Mouse (Mus musculus) hindbrain, embryonic 11.5 days (tissue): ENCODE measurements at regions not wholly inside any gene's neighbourhood (a gene's known extent, or its start where the extent isn't known, plus 50 kb on each side); places are given as distances from the start of the nearest gene placed in this dataset.

ENCODE experiments used
- ATAC-seq: fragments of 200-750 bp; cut with Nextera tagmentation; 2 replicates; pipeline ENCODE4 v1.8.0; 2017; ENCODE audit warnings: mild to moderate bottlenecking, moderate TSS enrichment, moderate library complexity; ENCODE audit not compliant: low FRiP score
- DNase-seq: peaks from one replicate; pipeline ENCODE4 v3.0.0-alpha.2; 2015; ENCODE audit warnings: low spot score
- H3K27ac ChIP-seq: fragments of 300-500 bp; sonication (generic); 2 replicates; pipeline ENCODE4 v1.5.1; 2014; ENCODE audit warnings: mild to moderate bottlenecking, low read depth, low read length
- H3K27me3 ChIP-seq: fragments of 300-500 bp; sonication (generic); 2 replicates; pipeline ENCODE4 v1.6.1; 2014; ENCODE audit warnings: mild to moderate bottlenecking, low read length, moderate library complexity, mixed read lengths; ENCODE audit not compliant: control insufficient read depth, insufficient read depth
- H3K36me3 ChIP-seq: fragments of 300-500 bp; sonication (generic); 2 replicates; pipeline ENCODE4 v1.6.1; 2014; ENCODE audit warnings: mild to moderate bottlenecking, low read length, moderate library complexity, mixed read lengths; ENCODE audit not compliant: control insufficient read depth, insufficient read depth
- H3K4me1 ChIP-seq: fragments of 300-500 bp; sonication (generic); replicated peaks from 2 replicates; pipeline ENCODE4 v1.6.1; 2014; ENCODE audit warnings: low read length, mixed read lengths; ENCODE audit not compliant: control insufficient read depth, insufficient read depth
- H3K4me2 ChIP-seq: fragments of 300-500 bp; sonication (generic); replicated peaks from 2 replicates; pipeline ENCODE4 v1.6.1; 2014; ENCODE audit warnings: mild to moderate bottlenecking, low read depth, low read length
- H3K4me3 ChIP-seq: fragments of 300-500 bp; sonication (generic); 2 replicates; pipeline ENCODE4 v1.5.1; 2014; ENCODE audit warnings: low read depth, low read length
- H3K9ac ChIP-seq: fragments of 300-500 bp; sonication (generic); 2 replicates; pipeline ENCODE4 v1.6.1; 2014; ENCODE audit warnings: low read depth, low read length
- H3K9me3 ChIP-seq: fragments of 300-500 bp; sonication (generic); 2 replicates; pipeline ENCODE4 v1.6.1; 2016; ENCODE audit warnings: low read length; ENCODE audit not compliant: control insufficient read depth
- WGBS: fragments of 180-500 bp; shearing (Covaris S2); extraction: QIAGEN DNeasy Blood & Tissue Kit; methylation state at CpG from one replicate; pipeline ENCODE4 v1.1.7; 2014; 5-methylcytosine and 5-hydroxymethylcytosine counted together

DNA sequence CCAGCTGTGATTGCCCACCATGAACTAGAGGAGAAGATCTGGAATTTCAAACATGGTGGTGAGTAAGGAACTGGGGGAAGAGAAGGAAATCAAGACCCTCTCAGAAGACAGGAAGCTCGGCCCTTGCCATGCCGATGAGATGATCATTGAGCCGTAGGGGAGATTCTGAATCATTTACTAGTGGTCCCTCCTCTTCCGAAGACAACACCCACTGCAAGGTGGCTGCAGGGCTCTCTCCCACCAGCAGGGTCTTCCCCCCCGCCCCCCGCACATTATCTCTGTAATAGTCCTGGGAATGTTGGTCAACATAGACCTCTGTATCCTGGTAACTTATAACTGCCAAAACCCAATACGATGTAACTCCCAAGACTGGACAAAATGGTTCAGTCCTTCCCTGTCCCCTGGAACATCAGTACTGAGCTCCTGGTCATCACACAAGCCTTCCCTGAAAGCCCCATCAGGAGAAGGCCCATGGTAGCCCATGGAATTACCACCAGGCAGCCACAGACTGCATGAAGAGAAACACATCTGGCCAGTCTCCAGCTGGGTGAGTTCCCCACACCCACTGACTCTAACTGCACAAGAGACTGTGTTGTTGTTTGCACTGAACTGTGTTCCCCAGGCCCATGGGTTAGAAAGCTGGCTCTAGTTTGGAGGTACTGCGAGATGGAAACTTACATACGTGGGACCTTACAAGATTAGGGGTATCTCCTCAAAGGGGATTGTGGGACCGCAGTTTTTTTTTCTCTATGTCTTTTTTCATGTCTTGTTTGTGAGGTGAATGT lies 256.3 kb downstream of the Gm10260 start:
- DNase-seq (no peak), ATAC-seq (no peak)
- no peaks in the 10 kb centered on the region for H3K4me1 ChIP-seq
- H3K36me3 ChIP-seq, result no peaks in the 10 kb centered on the region
- WGBS, result 97% methylated on average over 10 of the region's 10 CpGs
- no peaks in the 10 kb centered on the region for H3K9me3 ChIP-seq
- H3K27me3 ChIP-seq, result no peaks in the 10 kb centered on the region
- no peak overlapping the region for H3K9ac ChIP-seq
- no peak overlapping the region for H3K4me3 ChIP-seq
- no peak overlapping the region for H3K27ac ChIP-seq
- no peak overlapping the region for H3K4me2 ChIP-seq

DNA sequence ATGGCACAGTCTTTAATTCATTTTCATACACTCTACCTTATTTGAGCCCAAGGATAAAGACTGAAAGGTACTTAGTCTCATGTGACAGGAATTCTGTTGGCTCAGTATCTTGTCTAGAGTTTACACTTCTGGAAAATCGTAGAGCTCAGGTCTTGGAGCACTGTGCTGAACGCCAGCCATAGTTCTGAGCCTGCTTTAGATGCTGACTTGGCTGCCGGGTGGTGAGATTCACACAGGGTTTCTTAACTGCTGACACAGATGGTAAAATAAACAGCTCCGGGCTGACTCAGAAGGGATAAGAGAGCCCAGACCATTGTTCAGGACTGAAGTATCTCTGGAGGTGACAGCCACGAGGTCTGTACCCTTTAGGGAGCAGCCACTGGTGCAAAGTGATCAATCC lies 257.0 kb downstream of the Gm10260 start:
- no peaks in the 10 kb centered on the region for H3K36me3 ChIP-seq
- H3K27ac ChIP-seq, result no peak overlapping the region
- no peaks in the 10 kb centered on the region for H3K9me3 ChIP-seq
- no peak for DNase-seq
- no peaks in the 10 kb centered on the region for H3K4me1 ChIP-seq
- no peaks in the 10 kb centered on the region for H3K27me3 ChIP-seq
- no peak overlapping the region for H3K9ac ChIP-seq
- WGBS, result 79% methylated on average over 5 of the region's 5 CpGs
- H3K4me2 ChIP-seq, result no peak overlapping the region
- H3K4me3 ChIP-seq, result no peak overlapping the region
- no peak for ATAC-seq

DNA sequence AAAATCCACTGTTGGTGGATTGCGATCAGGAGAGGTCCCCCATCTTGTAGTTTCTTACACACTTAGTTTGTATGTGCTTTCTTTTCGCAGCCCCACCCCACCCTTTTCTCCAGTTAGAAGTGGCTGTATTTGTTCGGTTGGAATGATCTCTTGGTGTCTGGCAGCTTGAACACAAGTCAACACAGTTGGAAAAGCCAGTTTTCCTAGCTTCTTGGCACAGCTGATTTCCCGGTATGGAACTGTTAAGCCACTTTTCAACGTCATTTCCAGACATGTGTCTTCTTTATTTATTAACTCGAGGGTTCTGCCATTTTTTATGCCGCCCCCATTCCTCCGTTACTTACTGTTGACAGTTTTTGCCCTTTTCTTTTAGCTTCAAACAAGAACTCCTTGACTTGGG lies 259.2 kb downstream of the Enc1 start:
- H3K27ac ChIP-seq, result no peak overlapping the region
- 91% methylated on average over 8 of the region's 8 CpGs for WGBS
- ATAC-seq, result no peak
- H3K9ac ChIP-seq, result no peak overlapping the region
- no peak overlapping the region for H3K4me3 ChIP-seq
- H3K4me2 ChIP-seq, result no peak overlapping the region
- no peaks in the 10 kb centered on the region for H3K27me3 ChIP-seq
- no peak for DNase-seq
- no peaks in the 10 kb centered on the region for H3K36me3 ChIP-seq
- H3K9me3 ChIP-seq, result no peaks in the 10 kb centered on the region
- no peaks in the 10 kb centered on the region for H3K4me1 ChIP-seq

DNA sequence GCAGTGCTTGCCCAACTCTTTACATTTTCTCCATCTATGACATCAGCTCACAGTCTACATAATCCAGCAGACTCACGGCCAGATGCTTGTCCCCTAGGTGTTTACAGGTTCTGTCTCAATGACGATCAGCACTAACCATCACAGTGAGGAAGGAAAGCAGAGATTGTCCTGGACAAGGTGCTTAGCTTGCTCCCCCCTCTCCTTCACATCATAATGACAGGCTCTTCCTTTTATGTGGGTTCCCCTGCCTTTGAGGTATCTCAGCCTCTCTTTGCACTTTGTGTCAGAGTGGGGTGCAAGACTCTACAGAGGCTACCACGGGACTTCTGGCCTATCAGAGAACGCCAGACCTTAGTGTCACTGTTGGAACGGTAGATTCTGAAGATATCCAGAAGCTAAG lies 258.1 kb downstream of the Enc1 start:
- ATAC-seq (no peak), DNase-seq (no peak)
- WGBS, result 92% methylated on average over 5 of the region's 5 CpGs

DNA sequence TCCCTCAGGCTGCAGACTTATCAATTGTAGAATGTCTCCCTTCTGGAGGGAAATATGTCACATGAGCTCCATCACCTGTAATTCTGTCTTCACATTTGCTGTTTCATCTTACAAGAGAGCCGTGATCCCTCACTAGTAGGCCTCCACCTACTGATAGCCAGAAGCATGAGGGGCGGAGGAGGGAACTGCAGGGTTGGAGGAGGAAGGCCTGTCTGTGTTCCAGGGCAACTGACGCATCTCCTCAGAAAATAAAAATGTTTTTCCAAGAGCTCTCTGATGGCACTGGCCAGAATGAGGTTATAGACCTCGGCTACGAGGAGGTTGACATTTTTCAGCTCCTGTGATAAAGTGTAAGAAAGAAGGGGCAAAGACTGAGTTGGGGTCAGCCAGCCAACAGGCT lies 257.0 kb downstream of the Enc1 start:
- Histone ChIP-seq H3K4me2 (no peak overlapping the region), H3K9ac (no peak overlapping the region), H3K27ac (no peak overlapping the region), H3K36me3 (no peaks in the 10 kb centered on the region), H3K4me1 (no peaks in the 10 kb centered on the region), H3K9me3 (no peaks in the 10 kb centered on the region), H3K4me3 (no peak overlapping the region), H3K27me3 (no peaks in the 10 kb centered on the region)
- ATAC-seq (no peak), DNase-seq (no peak)
- WGBS, result 85% methylated on average over 5 of the region's 5 CpGs

More for the DNA sequence above, 258.1 kb downstream of the Enc1 start:
- Histone ChIP-seq H3K9me3 (no peaks in the 10 kb centered on the region), H3K27me3 (no peaks in the 10 kb centered on the region), H3K4me3 (no peak overlapping the region), H3K4me1 (no peaks in the 10 kb centered on the region), H3K9ac (no peak overlapping the region), H3K36me3 (no peaks in the 10 kb centered on the region), H3K27ac (no peak overlapping the region), H3K4me2 (no peak overlapping the region)

DNA sequence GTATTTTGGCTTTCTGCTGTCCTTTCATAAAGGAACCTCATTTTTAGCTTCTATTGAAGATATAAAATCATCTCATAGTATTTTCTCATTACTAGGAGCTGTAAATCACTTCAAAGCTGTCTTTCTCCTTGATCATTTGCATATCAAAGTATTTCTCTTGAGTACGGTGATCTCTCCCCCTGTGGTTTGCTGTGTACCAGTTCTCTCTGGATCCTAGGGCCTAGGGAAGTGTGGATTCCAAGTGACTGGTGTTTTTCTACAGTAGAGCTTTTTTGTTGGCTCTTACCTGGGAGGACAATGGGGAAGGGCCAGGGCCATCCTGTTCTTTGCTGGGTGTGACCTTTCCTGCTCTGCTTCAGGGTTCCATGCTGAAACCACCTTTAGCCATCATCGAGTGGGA lies 253.9 kb downstream of the Enc1 start:
- ATAC-seq, result no peak
- 69% methylated on average over 2 of the region's 2 CpGs for WGBS
- no peaks in the 10 kb centered on the region for H3K27me3 ChIP-seq

DNA sequence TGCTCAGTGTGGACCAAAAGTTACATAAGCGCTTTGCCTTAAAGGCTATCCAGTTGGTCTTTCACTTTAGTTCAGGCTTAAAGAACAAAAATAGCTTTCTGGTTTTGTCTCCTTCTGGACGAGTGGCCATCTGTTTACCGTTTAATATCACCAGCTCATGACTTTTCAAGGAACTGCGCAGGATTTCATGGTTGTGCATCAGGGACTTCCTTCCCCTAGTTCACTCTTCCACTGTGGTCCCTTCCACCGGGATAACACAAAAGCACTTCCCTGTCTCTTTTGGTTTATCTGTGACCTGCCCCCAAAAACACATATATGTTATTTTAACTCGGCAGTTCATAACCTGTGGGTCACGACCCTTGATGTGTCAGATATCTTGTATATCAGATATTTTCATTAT lies 252.9 kb downstream of the Enc1 start:
- H3K4me1 ChIP-seq, result 0 out of 2 replicates have a peak, but pooled peaks cover 3% of the 10 kb centered on the region
- no peak overlapping the region for H3K4me3 ChIP-seq
- H3K27ac ChIP-seq, result no peak overlapping the region
- no peak overlapping the region for H3K9ac ChIP-seq
- no peaks in the 10 kb centered on the region for H3K36me3 ChIP-seq
- 88% methylated on average over 7 of the region's 7 CpGs for WGBS
- H3K9me3 ChIP-seq, result no peaks in the 10 kb centered on the region
- no peaks in the 10 kb centered on the region for H3K27me3 ChIP-seq
- ATAC-seq, result no peak
- no peak overlapping the region for H3K4me2 ChIP-seq
- DNase-seq, result no peak

More for the DNA sequence above, 253.9 kb downstream of the Enc1 start:
- Histone ChIP-seq H3K4me3 (no peak overlapping the region), H3K27ac (no peak overlapping the region), H3K9me3 (no peaks in the 10 kb centered on the region), H3K4me1 (no peaks in the 10 kb centered on the region), H3K36me3 (no peaks in the 10 kb centered on the region), H3K9ac (no peak overlapping the region), H3K4me2 (no peak overlapping the region)
- DNase-seq, result no peak

DNA sequence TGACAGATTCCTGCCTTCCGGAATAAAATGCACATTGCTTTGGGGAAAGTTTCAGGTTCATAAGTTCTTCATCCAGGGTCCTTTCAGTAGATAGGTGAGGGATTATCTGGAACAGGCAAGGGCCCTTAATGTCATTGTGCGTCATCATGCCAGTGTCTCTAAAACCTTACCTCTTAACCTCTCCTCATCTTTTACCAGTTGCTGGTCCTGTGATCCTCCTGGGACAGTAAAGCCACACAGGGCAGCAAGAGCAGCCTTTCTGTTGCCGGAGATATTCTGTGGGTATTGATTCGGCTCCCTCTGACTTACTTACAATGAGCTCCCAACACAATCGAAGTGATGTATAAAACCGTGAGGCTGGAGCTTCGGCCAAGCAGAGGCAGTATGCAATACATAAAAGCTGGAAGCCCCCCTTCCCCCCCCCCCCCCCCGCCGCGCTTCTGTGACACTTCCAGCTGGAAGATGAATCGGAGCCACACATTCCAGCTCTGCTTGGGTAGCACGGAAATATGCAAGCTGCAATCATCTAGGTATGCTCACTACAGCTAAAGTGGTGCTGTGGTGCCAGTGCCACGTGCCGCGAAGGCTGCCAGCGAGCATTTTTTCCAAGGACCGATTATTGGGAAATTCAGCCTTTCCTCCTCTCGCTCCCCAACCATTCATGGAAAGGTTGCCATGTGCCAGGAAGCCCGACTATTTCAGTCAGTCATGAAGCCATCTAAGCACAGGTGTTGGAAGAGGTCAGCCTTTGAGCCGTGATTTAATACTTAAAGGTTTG lies 252.2 kb downstream of the Enc1 start:
- H3K27ac ChIP-seq, result no peak overlapping the region
- WGBS, result 68% methylated on average over 20 of the region's 20 CpGs
- no peak overlapping the region for H3K9ac ChIP-seq
- no peak overlapping the region for H3K4me3 ChIP-seq
- H3K27me3 ChIP-seq, result no peaks in the 10 kb centered on the region
- H3K4me2 ChIP-seq, result no peak overlapping the region
- no peak for ATAC-seq
- H3K9me3 ChIP-seq, result no peaks in the 10 kb centered on the region
- peaks cover 3% of the 10 kb centered on the region; the same call in 1 of the 2 replicates for H3K4me1 ChIP-seq
- H3K36me3 ChIP-seq, result no peaks in the 10 kb centered on the region
- no peak for DNase-seq
